Mouse (Mus musculus) ES-Bruce4 (cell line): ENCODE data around the gene Zbtb18. TPM values are rescaled to one million over a fixed set of nuclear protein-coding genes. Genes with fewer than 3 reads are reported as not detected.

Experiments used
- H3K27ac ChIP-seq: 2 replicates; pipeline ENCODE4 v1.5.1; 2012; ENCODE audit warnings: low read length, inconsistent platforms; ENCODE audit not compliant: insufficient read depth
- H3K27me3 ChIP-seq: 2 replicates; pipeline ENCODE4 v1.6.1; 2012; ENCODE audit warnings: mild to moderate bottlenecking, low read length, inconsistent platforms; ENCODE audit not compliant: control insufficient read depth, poor library complexity, insufficient read depth, severe bottlenecking
- H3K36me3 ChIP-seq: 2 replicates; pipeline ENCODE4 v1.6.1; 2012; ENCODE audit warnings: inconsistent platforms, mild to moderate bottlenecking, low read length, moderate library complexity; ENCODE audit not compliant: control insufficient read depth, poor library complexity, insufficient read depth, severe bottlenecking
- H3K4me1 ChIP-seq: one replicate; pipeline ENCODE4 v1.8.1; 2011; ENCODE audit warnings: low read length; ENCODE audit not compliant: control insufficient read depth, insufficient read depth
- H3K4me3 ChIP-seq: 2 replicates; pipeline ENCODE4 v1.5.1; 2011; ENCODE audit warnings: low read depth, mild to moderate bottlenecking, low read length
- H3K9ac ChIP-seq: 2 replicates; pipeline ENCODE4 v1.6.1; 2012; ENCODE audit warnings: low read depth, mild to moderate bottlenecking, inconsistent platforms; ENCODE audit not compliant: poor library complexity, severe bottlenecking
- H3K9me3 ChIP-seq: replicated peaks from 2 replicates; pipeline ENCODE4 v1.6.1; 2012; ENCODE audit warnings: mild to moderate bottlenecking, low read length, inconsistent platforms; ENCODE audit not compliant: control insufficient read depth, poor library complexity, insufficient read depth, severe bottlenecking
- CTCF ChIP-seq: IDR thresholded peaks from one replicate; pipeline ENCODE4 v1.8.1; 2011; ENCODE audit warnings: low read depth, low read length
- EP300 ChIP-seq: IDR thresholded peaks from 2 replicates; pipeline ENCODE4 v1.6.1; 2011; ENCODE audit warnings: low read depth, low read length; ENCODE audit not compliant: insufficient read depth
- POLR2A ChIP-seq: IDR thresholded peaks from one replicate; pipeline ENCODE4 v1.8.1; 2011; ENCODE audit warnings: low read length; ENCODE audit not compliant: insufficient read depth
- polyA plus RNA-seq: library from polyadenylated mRNA; stranded (reverse); fragments of >200 nt; gene quantifications from 2 replicates; pipeline ENCODE4 v1.2.4, GENCODE M21; 2011; ENCODE audit warnings: low read depth; ENCODE audit not compliant: missing spikeins, insufficient read depth, insufficient read length

The Zbtb18 gene
- polyA plus RNA-seq, 1 experiment, result 21.3 TPM

DNA sequence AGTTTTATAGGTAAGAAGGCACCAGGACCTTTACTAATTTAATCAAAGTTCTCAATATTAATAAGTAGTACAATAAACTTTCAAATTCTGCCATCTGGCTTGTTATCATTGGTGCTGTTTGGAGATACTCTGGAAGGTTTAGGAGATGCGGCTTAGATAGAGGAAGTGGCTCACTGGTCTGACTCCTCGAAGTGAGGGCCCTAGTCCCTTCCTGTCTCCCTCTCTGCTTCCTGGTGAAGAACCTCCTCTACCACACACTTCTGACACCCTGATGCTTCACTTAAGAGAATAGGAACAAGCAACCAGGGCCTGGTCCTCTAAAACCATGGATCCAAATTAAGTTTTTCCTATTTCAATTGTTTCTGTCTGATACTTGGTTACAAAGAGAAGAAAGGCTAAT lies 36.4 kb downstream of the Zbtb18 start:
- Histone ChIP-seq H3K27ac (no peak overlapping the region), H3K36me3 (no peaks in the 10 kb centered on the region), H3K4me3 (no peak overlapping the region), H3K9ac (no peak overlapping the region), H3K4me1 (no peaks in the 10 kb centered on the region), H3K9me3 (no peaks in the 10 kb centered on the region), H3K27me3 (no peaks in the 10 kb centered on the region)
- TF ChIP-seq POLR2A (no peak), CTCF (no peak), EP300 (no peak)

DNA sequence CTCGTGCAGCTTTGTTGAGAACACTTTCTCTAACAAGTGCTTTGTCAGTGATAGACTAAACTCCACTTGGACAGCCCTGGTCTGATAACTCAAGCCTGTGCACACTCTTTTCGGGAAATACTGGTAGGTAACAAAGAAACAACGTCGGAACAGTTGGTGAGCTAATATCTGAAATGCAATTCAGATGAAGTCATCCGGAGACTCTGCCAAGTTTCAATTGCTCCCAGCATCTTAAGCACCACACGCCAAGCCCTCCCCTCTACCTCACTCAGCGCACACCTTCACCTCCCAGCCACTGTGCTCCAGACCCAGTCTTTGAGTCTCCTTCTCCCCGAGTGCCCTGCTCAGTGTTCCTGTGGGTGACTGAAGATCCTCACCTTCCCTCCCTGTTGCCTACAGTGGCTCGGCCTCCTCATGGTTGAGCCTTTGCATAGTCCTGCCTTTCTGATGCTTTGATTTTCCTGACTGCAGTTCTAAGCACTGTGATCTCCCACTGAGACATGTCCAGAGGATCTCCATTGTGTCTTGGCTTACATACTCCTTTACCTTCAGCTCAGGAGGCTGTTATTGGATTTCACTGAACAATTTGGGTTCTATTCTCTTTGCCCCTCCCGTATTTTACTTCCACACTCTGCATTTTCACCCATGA lies 37.3 kb downstream of the Zbtb18 start:
- Histone ChIP-seq H3K9me3 (no peaks in the 10 kb centered on the region), H3K4me1 (no peaks in the 10 kb centered on the region), H3K27me3 (no peaks in the 10 kb centered on the region), H3K27ac (no peak overlapping the region), H3K9ac (no peak overlapping the region), H3K36me3 (no peaks in the 10 kb centered on the region), H3K4me3 (no peak overlapping the region)
- TF ChIP-seq POLR2A, result no peak
- TF ChIP-seq CTCF, result no peak
- no peak for TF ChIP-seq EP300

DNA sequence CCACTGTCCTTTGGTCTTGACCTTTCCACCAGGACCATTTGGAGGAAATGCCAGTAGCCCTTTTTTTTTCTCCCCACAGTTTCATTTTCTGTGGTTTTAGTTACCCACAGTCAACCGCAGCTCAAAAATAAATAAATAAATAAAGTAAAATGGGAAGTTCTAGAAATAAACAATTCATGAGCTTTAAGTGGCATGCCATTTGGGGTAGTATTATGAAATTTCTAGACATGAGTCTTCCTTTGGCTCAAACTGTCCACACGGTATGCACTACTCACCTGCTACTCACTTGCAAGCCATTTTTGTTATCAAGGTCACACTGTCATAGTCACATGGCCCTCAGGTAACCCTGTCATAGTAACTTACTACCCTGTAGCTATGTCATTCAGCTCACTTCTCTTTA lies 41.5 kb downstream of the Zbtb18 start:
- TF ChIP-seq CTCF (no peak), POLR2A (no peak), EP300 (no peak)
- Histone ChIP-seq H3K9ac (no peak overlapping the region), H3K9me3 (no peaks in the 10 kb centered on the region), H3K4me3 (no peak overlapping the region), H3K27ac (no peak overlapping the region), H3K4me1 (no peaks in the 10 kb centered on the region), H3K27me3 (no peaks in the 10 kb centered on the region; the same call in 1 of the 2 replicates), H3K36me3 (no peaks in the 10 kb centered on the region)

DNA sequence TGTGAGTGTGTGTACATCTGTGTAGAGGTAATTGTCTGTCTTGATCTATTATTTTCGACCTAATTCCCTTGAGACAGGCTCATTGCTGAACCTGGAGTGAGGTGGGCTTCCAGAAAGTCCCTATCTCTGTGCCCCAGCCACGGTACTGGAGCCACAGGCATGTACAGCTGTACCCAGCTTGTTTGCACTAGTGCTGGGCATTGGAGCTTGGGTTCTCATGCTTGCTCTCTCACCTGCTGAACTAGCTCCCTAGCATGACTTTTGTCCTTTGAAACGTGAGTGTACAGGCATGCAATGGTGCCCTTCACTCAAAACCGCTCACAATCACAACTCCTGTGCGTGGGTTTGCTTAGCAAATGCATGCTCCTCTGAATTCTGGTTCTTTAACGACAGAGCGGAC lies 42.1 kb downstream of the Zbtb18 start:
- Histone ChIP-seq H3K36me3 (no peaks in the 10 kb centered on the region), H3K9ac (no peak overlapping the region), H3K27me3 (no peaks in the 10 kb centered on the region; the same call in 1 of the 2 replicates), H3K27ac (no peak overlapping the region), H3K4me3 (no peak overlapping the region), H3K4me1 (no peaks in the 10 kb centered on the region), H3K9me3 (no peaks in the 10 kb centered on the region)
- TF ChIP-seq POLR2A, result no peak
- TF ChIP-seq EP300, result no peak
- no peak for TF ChIP-seq CTCF

DNA sequence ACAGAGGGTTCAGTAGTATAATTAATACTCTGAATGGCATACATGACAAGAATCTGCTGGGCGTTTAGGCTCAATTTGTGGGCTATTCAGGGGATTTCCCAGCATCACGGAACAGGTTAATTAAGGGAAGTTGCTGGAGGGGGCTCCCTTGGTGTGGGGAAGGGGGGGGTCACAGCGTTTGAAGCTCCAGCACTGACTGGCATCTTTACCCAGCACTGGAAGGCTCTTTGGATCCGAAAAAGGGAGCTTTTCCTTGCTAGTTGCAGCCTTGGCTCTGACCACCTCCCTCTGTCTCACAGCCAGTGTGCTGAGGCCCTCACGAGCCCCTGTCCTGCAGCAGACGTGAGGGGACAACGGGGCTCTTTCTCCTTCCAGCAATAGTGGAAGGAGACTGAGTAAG lies 42.5 kb downstream of the Zbtb18 start:
- H3K36me3 ChIP-seq, result no peaks in the 10 kb centered on the region
- H3K27ac ChIP-seq, result no peak overlapping the region
- no peak overlapping the region for H3K4me3 ChIP-seq
- TF ChIP-seq CTCF, result no peak
- no peak for TF ChIP-seq POLR2A
- no peak for TF ChIP-seq EP300
- H3K9ac ChIP-seq, result no peak overlapping the region
- no peaks in the 10 kb centered on the region; the same call in 1 of the 2 replicates for H3K27me3 ChIP-seq
- no peaks in the 10 kb centered on the region for H3K4me1 ChIP-seq
- no peaks in the 10 kb centered on the region for H3K9me3 ChIP-seq

DNA sequence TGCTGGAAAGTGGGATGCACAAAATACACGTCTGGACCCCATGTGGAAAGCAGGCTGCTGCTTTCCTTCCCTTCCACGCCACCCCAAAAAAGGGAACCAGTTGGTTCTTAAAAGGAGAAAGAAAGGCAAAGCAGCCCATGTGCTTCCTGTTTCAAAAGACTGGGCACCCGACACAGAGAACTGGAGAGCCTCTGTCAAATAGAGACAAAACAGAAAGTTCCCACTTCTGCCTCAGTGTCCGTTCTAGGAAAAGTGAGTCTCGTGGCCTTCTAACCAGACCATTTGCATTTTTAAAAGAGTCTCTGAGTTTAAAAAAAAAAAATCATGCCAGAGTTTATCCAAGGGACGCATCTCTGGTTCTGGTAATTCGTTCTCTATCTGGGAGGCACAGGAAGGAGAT lies 47.7 kb downstream of the Zbtb18 start:
- Histone ChIP-seq H3K27ac (no peak overlapping the region), H3K9me3 (no peaks in the 10 kb centered on the region), H3K4me3 (no peak overlapping the region), H3K4me1 (no peaks in the 10 kb centered on the region), H3K9ac (no peak overlapping the region), H3K27me3 (no peaks in the 10 kb centered on the region; the same call in 1 of the 2 replicates), H3K36me3 (no peaks in the 10 kb centered on the region)
- TF ChIP-seq EP300 (no peak), POLR2A (no peak), CTCF (no peak)
